Mouse (Mus musculus) fat pad, adult 2 months (tissue): ENCODE measurements around the gene Kalrn.
"Not testable (repeated sequence)": the region's sequence is repeated elsewhere in the genome, so short reads cannot be mapped to it uniquely, and the experiment has no call there.

Experiments
- DNase-seq: peaks from one replicate; pipeline ENCODE4 v3.0.0-alpha.2; 2011; ENCODE audit warnings: low read depth, low spot score; ENCODE audit errors: extremely low read depth

Kalrn gene

DNA sequence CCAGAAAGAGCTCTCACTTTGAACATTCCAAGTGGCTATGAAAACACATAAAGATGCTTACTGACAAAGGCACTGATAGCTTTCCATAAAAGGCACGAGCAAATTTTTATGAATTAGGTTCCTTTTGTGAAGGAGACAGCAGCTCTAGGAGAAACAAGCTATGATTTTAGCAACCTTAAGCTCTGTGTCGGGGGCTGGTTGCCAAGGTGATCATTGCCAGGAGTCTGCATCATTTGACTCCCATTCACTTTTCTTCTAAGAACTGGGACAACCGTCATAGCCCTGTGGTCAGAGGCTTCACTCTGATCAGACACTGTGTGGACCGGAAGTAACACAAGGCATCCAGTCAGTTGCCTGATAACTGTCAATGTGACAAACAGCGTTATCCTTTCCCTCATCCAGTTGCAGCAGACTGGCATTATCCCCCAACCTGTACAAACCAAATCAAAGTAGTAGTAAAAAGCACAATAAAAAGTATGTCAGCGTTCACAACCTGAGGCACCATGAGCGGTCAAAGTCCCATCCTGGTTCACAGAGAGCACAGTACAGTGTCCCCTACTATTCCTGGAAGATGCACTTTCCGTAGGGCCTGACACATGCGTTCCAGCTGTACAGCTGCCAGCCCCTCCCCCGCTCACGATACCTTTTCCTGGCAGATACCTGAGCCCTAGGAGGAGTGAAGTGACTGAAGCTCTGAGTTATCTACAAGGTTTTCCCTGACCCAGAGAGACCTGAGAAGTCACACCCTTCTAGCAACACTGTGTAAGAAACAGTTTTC lies 253.1 kb downstream of the Kalrn start:
- no peak for DNase-seq

DNA sequence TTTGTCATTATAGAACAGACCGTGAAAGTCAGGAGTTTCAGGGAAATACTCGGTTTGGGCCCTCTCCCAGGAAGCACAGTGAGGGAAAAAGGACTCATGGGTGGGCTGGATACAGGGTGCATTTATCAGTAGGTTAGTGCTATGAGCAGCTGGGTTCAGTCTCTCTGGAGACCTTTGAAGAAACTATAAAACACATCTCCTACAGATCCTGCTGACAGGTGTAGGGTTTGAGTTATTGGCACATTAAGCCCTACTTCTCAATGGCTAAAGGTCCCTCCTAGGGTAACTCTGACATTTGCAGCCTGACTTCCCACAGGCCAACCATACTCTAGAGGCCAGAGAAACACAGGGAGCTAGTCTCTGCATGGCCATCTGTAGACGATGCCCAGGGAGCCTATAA lies 256.2 kb downstream of the Kalrn start:
- DNase-seq, result no peak

DNA sequence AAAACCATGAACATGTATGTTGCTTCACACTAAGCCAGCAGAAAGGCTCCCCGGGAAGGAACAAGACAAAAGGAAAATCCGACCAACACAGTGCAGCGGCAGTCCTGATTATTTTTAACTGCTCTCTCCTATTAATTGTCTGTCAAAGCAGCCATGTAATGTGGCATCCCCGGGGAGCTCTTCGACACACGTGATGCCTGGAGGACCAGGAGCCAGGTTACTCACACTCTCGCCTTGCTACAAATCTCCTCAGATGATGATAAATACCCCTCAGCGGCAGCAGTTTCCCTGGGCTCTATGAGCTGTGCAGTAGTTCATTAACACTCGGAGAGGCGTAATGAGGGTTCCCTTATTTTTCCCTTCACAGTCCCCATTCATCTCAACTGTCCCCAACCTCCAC lies 257.1 kb downstream of the Kalrn start:
- no peak for DNase-seq

DNA sequence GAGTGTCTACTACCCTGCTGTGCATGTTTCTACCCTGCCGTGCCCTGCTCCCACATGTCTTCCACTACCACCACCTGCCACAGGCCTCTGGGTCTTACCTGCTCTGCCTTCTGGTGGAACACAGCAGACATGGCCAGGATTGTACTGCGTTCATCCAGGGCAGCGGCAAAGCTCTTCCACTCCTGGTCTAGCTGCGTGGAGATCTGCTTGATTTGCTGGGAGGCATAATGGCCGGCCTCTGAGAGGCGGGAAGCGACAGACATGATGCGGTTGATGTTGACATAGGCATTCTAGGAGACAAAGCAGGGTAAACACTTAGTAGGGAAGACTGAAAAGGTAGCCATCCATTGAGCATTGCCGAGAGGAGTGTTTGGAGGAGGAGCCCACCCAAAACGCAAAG lies 259.3 kb downstream of the Kalrn start:
- no peak for DNase-seq

DNA sequence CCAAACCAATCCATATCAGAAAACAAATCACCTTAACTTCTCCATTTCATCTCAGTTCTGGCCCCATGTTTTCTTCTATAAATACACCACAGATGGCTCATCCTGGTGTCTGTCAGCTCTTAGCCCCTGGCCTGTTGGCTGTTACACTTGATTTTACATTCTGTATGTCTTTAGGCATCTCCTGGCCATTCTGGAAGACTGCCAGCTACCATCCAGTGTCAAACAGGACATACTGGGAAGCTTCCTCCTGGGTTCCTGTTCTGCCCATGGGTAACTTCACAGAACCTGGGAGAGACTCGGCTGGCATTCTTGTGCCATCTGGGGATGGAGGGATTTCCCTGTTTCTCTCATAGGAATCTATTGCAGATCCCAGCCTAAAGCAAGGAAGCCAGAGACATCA lies 261.8 kb downstream of the Kalrn start:
- DNase-seq, result no peak

DNA sequence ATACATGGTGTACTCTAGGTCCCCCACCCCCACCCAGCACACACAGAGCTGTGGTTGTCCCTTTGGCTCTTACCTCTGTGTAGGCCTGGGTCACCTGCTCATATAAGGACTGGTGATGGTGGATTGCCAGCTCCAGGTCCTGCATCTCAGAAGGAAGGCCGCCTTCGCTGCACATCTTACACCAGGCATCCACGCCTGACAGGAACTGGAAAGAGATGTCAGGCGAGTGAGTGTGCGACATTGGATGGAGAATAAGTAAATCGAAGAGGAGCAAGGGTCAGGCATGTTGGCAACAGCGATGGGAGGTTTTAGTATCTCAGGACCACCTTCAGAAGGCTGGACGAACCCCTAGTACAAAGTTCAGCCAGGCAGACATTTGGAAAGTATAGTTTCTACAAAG lies 263.0 kb downstream of the Kalrn start:
- no peak for DNase-seq

DNA sequence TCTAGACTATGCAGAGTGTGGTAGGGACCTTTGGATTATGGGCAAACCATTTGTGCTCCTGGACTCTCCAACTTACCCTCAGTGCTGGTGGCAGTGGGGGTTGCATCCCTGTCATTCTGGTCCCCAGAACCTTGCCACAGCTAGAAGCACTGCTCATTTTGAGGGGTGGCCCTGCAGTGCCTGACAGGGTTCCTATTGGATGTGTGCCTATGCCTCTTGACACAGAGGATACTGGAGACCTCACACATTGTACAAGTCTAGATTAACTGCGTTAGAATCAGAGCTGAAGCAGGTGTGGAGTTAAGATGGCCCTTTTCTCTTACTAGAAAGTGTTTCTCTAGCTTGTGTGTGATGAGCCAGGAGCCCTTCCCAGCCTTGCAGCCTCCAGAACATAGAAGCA lies 265.0 kb downstream of the Kalrn start:
- DNase-seq, result no peak

DNA sequence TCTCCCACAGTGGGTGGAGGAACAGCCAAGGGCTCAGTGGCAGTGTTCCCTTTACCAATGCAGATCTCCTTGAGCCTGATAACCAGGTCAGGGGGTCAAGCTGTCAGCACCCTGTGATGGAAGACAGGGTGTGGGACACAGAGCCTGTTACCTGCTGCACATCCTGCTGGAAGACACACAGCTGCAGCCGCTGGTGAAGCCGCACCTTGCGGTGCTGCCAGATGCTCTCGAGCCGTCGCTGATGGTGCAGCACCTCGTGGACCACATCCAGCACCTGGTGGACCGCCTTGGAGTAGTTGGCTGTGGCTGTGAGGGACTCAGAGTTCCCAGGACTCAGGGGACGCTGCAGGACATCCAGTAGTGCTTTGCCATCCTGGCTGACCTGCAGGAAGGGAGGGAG lies 265.9 kb downstream of the Kalrn start:
- DNase-seq, result no peak

DNA sequence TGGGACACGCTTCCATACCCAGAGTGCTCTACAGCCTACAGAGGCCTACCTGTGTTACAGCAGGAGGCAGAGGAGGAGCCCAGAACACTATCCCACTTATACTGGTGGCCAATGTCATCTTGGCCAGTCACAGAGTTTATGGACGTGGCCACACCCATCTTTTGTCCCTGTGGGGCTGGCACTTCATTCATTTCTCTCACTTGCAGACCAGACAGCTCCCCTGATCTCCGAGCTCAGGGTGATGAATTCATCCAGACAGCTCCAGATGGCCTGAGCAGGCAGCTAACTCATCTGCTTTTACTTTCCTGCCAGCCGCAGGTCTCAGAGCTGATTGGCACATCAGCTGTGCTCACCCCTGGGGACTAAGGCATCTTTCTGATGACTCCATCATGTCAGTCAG lies 267.7 kb downstream of the Kalrn start:
- no peak for DNase-seq

DNA sequence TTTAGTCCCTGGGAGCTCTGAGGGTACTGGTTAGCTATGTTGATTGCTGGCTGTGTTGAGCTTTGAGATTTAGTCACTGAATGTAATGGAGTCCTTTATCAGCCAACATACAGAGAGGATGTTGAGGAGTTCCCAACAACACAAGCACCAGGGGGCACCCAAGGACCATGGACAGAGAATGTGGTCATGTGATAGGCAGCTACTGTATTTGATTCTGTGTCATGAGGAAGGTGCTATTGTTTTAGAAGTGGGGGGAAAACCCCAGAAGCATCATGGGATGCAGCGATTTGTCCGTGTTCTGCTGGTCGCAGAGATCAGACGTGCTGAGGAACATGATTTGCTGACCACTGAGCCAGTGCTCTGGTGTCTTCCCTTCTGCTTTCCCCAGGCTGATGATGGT lies 269.5 kb downstream of the Kalrn start:
- not testable (repeated sequence) for DNase-seq

DNA sequence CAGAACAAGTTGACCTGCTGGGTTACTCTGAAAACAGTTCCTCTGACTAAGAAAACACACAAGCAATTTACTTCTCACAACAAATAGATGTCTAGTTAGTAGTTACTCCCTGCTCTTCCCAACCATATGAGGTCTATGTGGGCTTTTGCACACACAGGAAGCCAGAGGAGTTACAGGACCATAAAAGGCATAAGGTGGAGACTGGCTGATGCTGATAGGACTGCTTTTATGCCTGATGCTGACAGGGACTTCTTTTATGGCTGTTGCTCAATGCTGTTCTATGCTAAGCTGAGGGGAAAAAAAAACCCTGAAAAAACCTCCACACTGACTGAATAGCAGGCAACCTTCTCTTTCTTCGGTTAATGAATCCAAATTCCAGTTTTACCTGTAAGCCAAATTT lies 270.8 kb downstream of the Kalrn start:
- no peak for DNase-seq

DNA sequence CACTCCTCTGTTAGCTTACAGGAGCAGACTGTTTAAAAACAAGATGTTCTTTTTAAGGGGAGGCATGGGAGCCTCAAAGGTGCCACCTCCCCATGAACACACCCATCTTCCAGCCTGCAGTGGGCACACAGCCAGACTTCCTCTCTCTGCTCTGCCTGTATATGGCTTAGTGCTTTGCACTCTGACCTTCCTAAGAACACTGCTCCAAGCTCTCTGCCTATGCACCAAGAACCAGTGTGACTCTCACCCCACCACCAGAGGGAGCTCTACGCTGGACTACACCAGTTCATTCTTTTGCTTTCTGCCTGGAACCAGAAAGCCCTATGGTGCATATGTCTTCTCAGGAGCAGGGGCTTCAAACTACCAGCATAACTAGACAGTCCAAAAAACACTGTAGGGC lies 271.3 kb downstream of the Kalrn start:
- DNase-seq, result no peak

DNA sequence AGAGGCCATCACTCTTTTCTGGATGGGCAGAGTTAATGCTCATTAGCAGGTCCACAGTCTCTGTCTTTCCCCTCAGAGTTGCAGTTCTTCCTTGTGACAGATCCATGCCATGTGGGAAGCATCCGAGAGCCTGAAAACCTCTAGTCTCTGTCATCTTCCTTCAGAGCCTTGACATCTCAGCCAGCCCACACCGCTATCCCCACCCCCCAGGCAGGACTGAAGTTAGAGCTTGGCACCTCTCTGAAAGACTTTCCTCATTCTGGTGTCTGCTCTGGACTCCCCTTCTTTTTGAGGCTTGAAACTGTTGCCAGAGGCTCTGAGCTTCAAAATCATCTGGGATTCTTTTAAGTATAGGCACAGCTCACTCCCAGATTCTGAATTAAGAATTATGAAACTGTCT lies 274.1 kb downstream of the Kalrn start:
- no peak for DNase-seq

DNA sequence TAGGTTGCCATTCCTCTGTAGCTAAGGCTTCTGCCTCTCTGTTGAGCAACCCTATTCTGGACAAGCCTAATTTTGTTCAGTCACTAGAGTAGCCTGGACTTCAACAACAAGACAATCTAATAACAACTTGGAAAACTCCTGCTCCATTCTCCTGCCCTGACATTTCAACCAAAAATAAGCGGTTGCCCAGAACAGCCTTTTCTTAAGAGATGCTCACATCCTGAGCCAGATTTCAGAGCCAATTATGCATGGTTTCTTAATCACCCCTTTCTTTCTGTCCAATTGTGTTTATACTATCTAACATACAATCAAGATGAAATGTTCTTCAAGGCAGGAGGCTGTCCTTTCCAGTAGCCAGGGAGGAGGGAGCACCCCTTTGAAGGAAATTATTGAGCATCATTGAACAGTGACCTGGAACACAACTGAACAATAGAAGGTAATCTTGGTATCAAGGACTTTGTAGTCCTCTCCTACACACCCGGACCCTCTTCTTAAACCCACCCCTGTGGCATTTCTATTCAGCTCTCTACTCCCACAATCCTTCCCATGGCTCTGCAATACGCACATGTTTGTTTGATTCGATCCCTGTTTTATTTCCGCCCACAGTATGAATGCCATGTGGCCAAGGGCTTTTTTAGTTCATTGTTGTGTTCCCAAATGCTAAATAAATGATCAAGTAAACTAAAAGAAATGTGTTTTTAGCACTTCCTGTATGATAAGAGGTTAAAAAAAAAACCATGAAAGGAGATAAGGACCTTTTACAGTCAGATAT lies 275.2 kb downstream of the Kalrn start:
- DNase-seq, result no peak

DNA sequence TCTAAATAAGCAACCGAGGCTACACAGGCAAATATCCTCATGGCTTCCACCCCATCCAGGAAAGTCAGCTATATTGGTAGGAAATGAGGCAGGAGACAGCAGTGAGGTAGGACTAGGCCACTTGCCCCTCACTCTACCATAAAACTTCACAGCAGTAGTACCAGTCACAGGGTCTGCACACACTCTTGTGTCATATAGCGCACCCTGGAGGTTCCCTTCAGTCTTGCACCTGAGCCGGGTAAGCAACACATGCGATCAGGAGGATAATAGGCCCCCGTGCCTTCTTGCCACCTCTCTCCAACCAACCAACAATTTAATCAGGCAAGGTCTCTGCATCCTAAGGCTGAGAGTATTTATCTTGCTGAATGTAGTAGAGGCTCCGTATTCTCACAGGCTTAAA lies 278.8 kb downstream of the Kalrn start:
- DNase-seq, result no peak

DNA sequence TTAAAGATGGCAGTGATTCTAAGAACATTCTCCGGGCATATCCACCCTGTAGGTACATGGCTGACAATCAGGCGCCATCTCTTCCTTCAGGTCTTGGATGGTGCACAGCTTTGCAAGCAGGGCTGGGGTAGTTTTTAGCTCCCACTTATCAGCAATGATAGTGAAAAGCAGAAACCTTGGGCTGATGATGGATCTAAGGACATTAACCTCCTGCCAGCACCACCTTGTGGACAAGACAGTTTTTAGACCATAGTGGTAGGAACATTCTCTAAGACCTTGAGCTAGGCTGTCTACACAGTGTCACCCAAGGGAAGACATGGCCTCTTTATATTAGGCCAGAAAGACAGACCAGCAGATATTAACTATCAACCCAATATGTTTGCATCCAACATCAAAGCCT lies 279.7 kb downstream of the Kalrn start:
- no peak for DNase-seq

DNA sequence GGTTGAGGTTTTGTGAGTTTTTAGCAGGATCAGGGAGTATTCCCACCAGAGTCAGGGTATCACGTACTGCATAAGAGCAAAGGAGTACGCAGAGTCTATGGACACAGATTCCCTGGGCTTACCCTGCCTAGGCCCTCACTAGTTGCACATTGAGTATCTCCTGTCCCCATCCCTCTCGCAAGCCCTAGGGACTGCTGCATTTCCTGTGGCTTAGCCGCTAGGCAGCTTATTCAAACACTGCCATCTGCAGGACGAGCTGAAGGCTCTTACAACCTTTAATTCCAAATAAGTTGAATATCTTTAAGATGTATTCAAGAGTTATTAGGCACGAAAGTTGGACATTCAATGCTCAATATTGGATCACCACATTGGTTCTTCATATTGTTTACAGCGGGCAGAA lies 283.7 kb downstream of the Kalrn start:
- DNase-seq, result no peak

DNA sequence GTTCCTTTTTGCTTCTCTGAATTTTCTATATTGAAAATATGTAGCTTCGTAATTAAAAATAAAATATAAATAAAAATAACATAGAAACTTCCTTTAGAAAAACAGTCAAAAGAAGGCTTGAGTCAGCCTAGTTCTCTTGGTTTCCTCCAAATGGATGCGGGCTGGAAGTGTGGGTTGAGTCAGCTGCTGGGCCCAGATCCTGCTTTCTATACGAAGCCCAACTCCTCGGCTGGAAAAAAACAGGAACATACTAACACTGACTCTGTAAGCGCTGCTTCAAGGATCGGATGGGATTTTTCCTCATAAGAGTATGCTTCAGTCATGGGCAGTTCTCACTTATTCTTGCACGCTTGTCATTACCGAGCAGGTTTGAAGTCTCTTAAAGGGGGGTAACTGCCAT lies 291.3 kb downstream of the Kalrn start:
- DNase-seq, result no peak

DNA sequence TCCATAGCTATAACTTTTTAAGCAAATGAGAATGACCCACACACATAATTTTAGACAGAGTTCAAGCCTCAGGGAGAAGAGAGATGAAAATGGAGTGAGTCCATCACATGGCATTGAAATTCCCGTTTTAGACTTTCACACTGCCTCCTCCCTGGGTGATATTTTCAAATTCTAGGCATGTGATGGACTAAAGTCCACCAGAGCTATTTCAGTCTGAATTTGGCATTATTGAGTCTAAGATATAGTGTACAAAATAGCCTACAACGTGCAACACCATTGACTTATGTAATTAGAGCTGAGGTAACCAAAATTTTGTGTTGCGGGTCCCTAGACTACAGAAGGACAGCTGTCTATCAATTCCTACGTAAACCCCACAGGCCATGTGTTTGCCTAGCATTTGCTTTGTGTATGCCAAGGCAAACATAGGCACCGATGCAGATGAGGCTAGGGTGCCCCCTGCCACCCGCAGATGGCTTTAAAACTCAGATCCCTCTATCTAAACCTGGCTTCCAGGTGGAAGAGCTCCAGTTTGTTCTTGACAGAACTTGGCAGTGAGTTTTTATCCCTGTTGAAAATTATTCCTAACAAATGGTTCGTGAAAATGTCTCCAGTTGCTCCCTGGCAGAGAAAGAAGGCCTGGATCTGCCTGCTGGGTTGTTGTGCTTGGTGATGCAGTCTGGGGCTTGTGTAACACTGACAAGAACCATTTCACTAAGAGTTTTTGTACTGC lies 293.5 kb downstream of the Kalrn start:
- no peak for DNase-seq

DNA sequence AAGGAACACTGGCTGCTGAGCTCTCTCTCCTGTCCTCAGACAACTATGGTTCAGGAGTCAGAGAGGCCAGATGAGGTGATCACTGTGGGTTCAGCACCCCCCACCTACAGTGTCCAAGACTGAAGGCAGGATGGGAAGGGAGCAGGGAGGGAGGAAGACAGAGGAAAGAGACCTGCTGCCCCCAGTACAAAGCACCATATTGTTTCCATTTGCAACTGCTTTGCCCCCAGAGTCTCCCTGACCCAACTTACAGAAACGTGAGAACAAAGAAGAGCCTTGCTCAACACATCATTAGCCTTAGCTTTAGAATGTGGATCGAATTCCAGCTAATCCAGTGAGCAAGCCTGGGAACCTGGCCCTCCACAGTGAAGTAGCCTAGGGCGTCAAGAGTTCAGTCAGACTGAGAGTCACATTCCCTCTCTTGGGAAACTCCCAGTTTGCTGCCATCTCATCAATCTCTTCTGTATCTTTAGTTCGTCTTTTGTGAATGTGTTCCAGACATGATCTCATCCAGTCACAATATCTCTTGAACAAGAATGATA lies 295.0 kb downstream of the Kalrn start:
- no peak for DNase-seq

DNA sequence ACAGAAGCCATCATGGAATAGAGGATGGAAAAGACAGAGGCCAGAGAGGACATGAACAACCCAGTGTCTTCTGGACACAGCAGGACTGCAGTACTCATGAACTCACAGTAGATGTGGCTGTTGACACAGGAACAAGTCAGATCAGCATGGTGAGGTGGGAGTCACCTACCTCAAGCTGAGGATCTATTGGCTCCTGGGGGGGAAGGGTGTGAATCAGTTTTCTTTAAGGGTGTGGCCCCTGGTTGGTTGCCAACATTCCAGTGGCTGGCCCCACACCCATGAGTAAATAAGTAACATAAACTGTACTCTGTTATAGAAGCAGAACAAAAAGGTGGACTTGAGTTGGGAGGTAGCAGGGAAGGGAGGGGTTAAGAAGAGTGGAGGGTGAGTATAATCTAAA lies 298.7 kb downstream of the Kalrn start:
- no peak for DNase-seq

DNA sequence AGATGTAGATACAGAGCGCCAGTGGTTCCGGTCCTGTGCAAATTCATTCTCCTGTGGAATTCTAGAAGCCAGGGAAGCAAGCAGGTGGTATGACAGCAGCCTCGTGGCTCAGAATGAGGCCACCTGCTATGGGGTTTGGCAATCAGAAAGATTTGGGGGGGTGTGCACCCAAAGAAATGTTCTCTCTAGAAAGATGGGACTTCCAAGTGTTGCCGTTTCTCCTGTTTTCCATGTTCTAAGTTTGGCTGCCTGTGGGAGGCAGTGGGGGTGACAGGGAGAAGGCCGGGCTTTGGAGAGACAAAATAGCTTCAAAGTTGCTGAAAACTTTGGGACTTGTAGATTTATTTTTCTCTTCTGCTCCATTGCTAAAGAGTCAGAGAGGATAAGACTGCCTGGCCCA lies 301.9 kb downstream of the Kalrn start:
- no peak for DNase-seq
